8 mouse cellular contexts compared by ENCODE assay signal in the genomic region with DNA sequence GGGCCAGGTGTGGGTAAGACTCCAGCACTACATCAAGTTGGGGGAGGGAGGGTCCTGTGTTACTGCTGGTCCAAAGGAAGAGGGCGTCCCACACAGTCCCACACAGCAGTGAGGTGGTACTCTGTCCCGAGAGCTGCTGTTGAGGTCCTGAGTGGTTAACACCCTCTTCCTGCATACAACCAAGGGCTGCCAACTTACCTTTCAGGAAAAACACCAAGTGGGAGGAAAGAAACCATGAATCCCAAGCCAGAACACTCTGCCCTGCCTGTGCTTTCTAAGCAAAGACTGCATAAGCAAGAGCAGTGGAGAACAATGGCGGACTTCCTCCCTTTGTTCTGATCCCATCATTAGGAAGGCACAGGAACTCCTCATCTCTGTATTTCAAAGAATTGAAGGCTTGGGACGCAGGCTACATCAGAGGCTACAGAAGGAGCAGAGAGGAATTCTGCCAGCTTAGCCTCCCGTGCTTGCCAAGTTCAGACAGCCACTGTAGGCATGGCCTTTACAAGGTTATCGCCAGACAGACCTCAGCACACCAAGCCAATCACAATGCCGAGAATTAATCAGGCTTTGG.
DNase-seq lines count a peak whose midpoint lies in the region; ATAC-seq lines count a peak whose summit lies in the region.

No protein-coding gene starts in this region.

- peaks cover 40% of the 10 kb centered on the region for H3K36me3 ChIP-seq in embryonic facial prominence, embryonic 14.5 days (ENCODE audit: control insufficient read depth, insufficient read depth, low read length)
- peaks cover 30% of the 10 kb centered on the region for H3K36me3 ChIP-seq in hindbrain, embryonic 14.5 days (replicated peaks; ENCODE audit: control insufficient read depth, insufficient read depth)

- no peaks in the 10 kb centered on the region for H3K9me3 ChIP-seq in embryonic facial prominence, embryonic 14.5 days (ENCODE audit: control insufficient read depth, low read length)
- H3K9me3 ChIP-seq in hindbrain, embryonic 14.5 days (ENCODE audit: control insufficient read depth, low read length), result no peaks in the 10 kb centered on the region

- H3K27ac ChIP-seq in embryonic facial prominence, embryonic 14.5 days (replicated peaks; ENCODE audit: low read depth, low read length), result 0 out of 2 replicates have a peak overlapping the region, but pooled peaks have one; percentile 21
- peak overlapping the region; percentile 30 for H3K27ac ChIP-seq in hindbrain, embryonic 14.5 days

- no peaks in the 10 kb centered on the region for H3K4me1 ChIP-seq in embryonic facial prominence, embryonic 14.5 days (ENCODE audit: control insufficient read depth, insufficient read depth, low read length)
- H3K4me1 ChIP-seq in hindbrain, embryonic 14.5 days (replicated peaks; ENCODE audit: control insufficient read depth, insufficient read depth, low read length), result 0 out of 2 replicates have a peak, but pooled peaks cover 3% of the 10 kb centered on the region

- H3K4me3 ChIP-seq in embryonic facial prominence, embryonic 14.5 days (ENCODE audit: low read depth, low read length), result no peak overlapping the region
- H3K4me3 ChIP-seq in hindbrain, embryonic 14.5 days (replicated peaks; ENCODE audit: low read length), result no peak overlapping the region

- no peaks in the 10 kb centered on the region for H3K27me3 ChIP-seq in embryonic facial prominence, embryonic 14.5 days (replicated peaks; ENCODE audit: control insufficient read depth, insufficient read depth, low read length)
- no peaks in the 10 kb centered on the region for H3K27me3 ChIP-seq in hindbrain, embryonic 14.5 days (ENCODE audit: control insufficient read depth, insufficient read depth, low read length)

- ATAC-seq in embryonic facial prominence, embryonic 14.5 days (ENCODE audit: low read depth), result no peak
- no peak; the same call in 1 of the 2 replicates for ATAC-seq in hindbrain, embryonic 14.5 days (ENCODE audit: low FRiP score)
- ATAC-seq in frontal cortex, adult (ENCODE audit: low TSS enrichment), result no peak

- DNase-seq in heart, adult 11 months, result peak; percentile 97
- no peak for DNase-seq in heart, postnatal 25 days (ENCODE audit: low spot score)
- DNase-seq in embryonic facial prominence, embryonic 14.5 days (ENCODE audit: low spot score), result no peak
- DNase-seq in hindbrain, embryonic 14.5 days (ENCODE audit: low spot score), result no peak
- peak; percentile 72 for DNase-seq in lung, postnatal 36 days
- no peak for DNase-seq in right cerebral cortex, postnatal 36 days (ENCODE audit: low spot score in 2 of 2)
- no peak for DNase-seq in gastrocnemius, postnatal 25 days

- no peak overlapping the region for H3K9ac ChIP-seq in embryonic facial prominence, embryonic 14.5 days (ENCODE audit: low read depth, low read length)
- H3K9ac ChIP-seq in hindbrain, embryonic 14.5 days, result no peak overlapping the region

- no peak overlapping the region for H3K4me2 ChIP-seq in embryonic facial prominence, embryonic 14.5 days (ENCODE audit: low read depth, low read length)
- H3K4me2 ChIP-seq in hindbrain, embryonic 14.5 days (replicated peaks), result no peak overlapping the region

- intact Hi-C loops in heart, postnatal 25 days (cut with DNase I), result loop anchor here (5.0 kb wide), 1 partner anchor 33 kb away; no protein-coding TSS in a partner anchor

- WGBS in embryonic facial prominence, embryonic 14.5 days, result 75% methylated on average over 7 of the region's 7 CpGs
- 54% methylated on average over 7 of the region's 7 CpGs for WGBS in hindbrain, embryonic 14.5 days

Comparison
In these comparisons a context has a peak if more than half of its experiments do, and no peak if none do; other contexts are left out.
1. DNase-seq: peak in heart, adult 11 months (single experiment) and lung, postnatal 36 days (single experiment); none in heart, postnatal 25 days (single experiment), embryonic facial prominence, embryonic 14.5 days (single experiment), hindbrain, embryonic 14.5 days (single experiment), right cerebral cortex, postnatal 36 days (0 of 2) and gastrocnemius, postnatal 25 days (single experiment).